Mouse (Mus musculus) spleen, adult 12 weeks (tissue): ENCODE measurements around the gene Tubgcp5.
"Not testable (repeated sequence)": the region's sequence is repeated elsewhere in the genome, so short reads cannot be mapped to it uniquely, and the experiment has no call there.

Experiments
- DNase-seq: peaks from one replicate; pipeline ENCODE4 v3.0.0; 2022; ENCODE audit warnings: low spot score

Tubgcp5 gene

GRCm38 (mm10) chr7:55793952-55794603 lies at the start of gene Tubgcp5:
TSS of gene Tubgcp5 (plus strand) at chr7:55794154.
- peak; percentile 88 for DNase-seq

GRCm38 (mm10) chr7:55744566-55745220 lies 49.3 kb upstream of the Tubgcp5 start:
- no peak for DNase-seq

DNA sequence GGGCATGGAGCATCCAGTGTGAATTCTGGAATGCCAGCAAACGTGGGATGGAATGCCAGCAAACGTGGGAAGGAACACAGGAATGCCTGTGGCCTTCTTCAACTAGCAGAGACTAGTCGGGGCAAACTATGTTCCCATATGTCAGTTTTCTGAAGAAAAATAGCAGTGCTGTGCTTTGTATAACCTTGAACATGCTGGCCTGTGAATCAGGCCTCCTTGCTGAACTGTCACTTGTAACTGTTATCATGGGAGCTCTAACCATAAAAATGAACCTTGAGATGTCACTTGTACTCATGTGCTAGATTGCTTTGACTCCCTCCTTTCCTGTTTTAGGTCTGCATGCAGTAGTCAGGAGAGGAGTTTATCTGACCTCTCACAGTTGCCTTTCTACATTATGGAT lies 43.1 kb upstream of the Tubgcp5 start:
- no peak for DNase-seq

DNA sequence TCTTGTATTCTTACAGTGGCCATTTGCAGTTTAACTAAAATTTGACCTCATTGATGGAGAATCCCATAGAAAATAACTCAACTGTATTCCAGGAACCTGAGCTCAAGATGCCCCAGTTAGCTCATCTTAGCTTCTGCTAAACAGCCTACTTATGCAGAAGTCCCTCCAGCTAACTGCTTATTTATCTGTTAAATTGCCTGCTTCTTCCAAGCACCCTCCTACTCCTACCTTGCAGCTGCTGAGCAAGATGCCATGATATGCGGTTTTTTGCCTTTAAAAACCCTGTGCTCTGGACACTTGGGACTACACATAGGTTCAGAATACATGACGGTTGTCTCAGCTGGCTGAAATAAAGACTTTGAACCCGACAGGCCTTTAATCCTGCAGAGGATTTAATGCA lies 34.6 kb upstream of the Tubgcp5 start:
- DNase-seq, result no peak

GRCm38 (mm10) chr7:55767926-55768325 lies 26.0 kb upstream of the Tubgcp5 start, which contains the start of gene Siglech:
TSS of gene Siglech (plus strand) at chr7:55768178.
- DNase-seq, result no peak

DNA sequence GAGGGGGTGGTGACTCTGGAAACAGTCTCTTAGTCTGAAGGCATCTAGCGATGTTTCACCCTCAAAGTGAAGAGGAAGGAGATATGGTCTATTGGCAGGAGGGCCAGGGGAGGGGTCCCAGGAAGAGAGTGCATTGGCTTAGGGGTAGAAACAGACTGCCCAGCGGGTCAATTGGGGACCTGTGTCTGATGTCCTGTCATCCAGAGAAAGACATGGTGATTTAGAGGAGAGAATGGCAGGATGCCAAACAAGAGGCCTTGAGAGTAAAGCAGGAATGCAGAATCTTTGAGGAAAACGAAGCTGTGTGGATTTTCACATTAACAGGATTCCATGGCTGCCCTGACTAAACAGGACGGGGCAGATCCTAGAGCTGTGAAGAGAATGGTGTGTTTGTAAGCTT lies 13.9 kb upstream of the Tubgcp5 start:
- DNase-seq, result no peak

GRCm38 (mm10) chr7:55782493-55782892 lies 11.5 kb upstream of the Tubgcp5 start:
- DNase-seq, result no peak

- peak; percentile 23 for DNase-seq
These were observed 9.4 kb upstream of the Tubgcp5 start for GRCm38 (mm10) chr7:55784580-55784979.

GRCm38 (mm10) chr7:55790586-55790985 lies 3.4 kb upstream of the Tubgcp5 start:
- not testable (repeated sequence) for DNase-seq

DNA sequence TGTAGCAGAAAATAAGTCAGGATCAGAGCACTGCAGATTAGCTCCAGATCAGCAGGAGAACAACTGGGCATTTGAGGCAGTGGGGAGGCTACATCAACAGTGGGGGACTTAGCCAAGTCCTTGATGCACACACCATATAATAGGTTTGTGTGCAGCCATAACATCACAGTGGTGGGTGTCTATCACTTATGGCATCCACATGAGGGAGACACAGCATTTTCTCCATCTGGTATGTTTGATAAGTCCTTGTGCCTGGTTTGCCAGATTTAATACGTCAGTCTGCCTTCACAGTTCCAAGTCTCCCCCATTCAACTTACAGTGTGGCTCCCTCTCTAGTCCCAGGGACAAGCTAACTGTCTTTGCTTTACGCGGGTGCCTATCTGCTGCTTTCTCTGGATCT lies 1.7 kb upstream of the Tubgcp5 start:
- DNase-seq, result no peak

DNA sequence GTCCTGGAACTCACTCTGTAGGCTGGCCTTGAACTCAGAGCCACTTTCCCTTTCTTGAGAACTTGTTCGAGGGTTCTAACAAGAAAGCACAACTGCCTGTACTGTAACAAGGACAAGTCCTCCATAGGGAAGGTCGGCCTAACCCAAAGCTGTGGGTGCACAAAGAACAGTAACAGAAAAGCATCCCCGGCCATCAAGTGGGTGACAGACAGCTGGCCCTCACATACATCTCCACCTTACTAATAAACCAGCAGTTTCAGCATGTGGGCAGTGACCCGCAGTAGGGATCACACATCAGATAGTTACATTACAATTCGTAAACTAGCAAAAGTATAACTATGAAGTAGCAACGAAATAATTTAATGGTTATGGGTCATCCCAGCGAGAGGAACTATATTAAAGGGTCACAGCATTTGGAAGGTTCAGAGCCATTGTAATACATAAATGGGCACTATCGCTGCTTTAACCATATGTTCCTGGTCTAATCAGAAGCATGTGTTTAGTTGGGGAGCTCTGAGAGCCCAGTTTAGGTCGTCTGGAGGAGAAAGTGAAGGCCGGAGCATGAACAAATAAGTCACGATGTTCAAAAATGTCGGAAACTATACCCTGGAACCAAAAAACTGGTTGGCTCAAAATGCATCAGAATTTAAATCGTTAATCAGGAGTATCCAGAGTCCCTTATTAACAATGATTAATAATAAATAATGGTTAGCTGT lies 560 bp upstream of the Tubgcp5 start:
- DNase-seq, result no peak

DNA sequence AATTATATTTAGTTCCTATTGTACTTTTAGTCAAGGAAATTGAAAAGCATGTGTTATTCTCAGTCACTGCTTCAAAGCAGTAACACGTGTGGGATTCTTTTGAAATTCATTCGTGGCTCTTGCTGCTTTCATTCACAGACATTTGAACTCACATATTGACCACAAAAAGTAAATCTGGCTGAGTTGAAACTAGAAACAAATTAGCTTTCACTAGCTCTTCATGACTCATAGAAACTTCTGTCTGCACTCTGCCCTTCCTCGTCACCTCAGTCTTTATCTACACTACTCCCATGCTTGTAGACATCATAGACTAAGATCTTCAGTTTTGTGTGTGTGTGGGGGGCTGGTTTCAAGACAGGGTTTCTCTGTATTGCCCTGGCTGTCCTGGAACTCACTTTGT lies 6.0 kb downstream of the Tubgcp5 start:
- DNase-seq, result no peak

DNA sequence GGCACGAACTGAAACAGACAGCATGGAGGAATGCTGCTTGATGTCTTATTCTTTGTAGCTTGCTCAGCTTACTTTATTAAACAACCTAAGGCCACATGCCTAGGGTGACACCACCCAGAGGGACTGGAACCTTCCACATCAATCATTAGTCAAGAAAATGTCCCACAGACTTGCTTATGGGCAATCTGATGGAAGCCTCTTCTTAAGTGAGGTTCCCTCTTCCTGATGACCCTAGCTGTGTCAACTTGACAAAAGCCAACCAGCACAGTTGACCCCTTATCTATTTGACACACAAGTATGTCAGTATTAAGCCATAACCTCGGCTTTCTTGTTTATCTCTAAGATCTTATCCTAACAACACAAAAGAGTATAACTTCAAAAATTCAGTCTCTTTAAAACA lies 16.0 kb downstream of the Tubgcp5 start:
- DNase-seq, result no peak

- DNase-seq, result no peak
These were observed 30.5 kb downstream of the Tubgcp5 start for GRCm38 (mm10) chr7:55824468-55824867.

DNA sequence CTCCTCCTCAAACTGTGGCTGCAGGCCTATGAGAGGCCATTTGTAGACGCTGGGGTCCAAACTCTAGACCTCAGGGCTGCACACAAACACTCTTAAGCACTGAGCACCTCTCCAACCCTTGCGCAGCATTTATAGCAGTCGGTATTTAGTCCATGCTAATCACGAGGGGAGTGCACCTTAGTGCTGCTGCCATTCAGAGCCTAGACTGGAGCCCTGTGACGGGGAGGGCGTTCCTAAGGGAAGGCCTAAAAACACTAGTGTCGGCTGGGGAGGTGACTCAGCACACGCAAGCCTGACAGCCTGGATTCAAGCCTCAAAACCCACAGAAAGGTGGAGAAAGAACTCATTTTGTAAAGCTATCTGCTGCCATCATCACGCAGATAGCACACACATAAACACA lies 33.6 kb downstream of the Tubgcp5 start:
- no peak for DNase-seq

- no peak for DNase-seq
These were observed 42.9 kb downstream of the Tubgcp5 start for GRCm38 (mm10) chr7:55836877-55837276.

DNA sequence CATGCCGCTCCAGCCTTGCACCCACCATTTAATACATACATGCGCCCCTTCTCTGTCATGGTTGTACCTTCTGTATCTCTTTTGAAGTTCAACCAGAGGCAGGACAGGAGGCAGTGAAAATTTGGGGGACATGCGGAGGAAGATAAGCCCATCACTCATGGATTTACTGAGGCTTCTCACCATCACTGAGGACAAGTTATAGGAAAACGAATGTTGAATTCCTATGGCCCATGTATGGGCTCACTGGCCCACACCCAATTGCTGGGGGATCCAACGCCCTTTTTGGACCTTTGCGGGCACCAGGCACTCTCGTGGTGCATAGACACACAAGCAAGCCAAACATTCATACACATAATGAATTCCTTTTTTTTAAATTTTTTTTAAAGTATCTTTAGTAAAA lies 47.5 kb downstream of the Tubgcp5 start, which contains the start of gene Cyfip1:
Cyfip1 (plus strand) TSS at position 301 of the 400 bp plus-strand sequence.
- DNase-seq, result no peak

GRCm38 (mm10) chr7:55841977-55842503 lies 48.1 kb downstream of the Tubgcp5 start:
- DNase-seq, result peak; percentile 56

- DNase-seq, result no peak
These were observed 48.7 kb downstream of the Tubgcp5 start for GRCm38 (mm10) chr7:55842504-55843152.

DNA sequence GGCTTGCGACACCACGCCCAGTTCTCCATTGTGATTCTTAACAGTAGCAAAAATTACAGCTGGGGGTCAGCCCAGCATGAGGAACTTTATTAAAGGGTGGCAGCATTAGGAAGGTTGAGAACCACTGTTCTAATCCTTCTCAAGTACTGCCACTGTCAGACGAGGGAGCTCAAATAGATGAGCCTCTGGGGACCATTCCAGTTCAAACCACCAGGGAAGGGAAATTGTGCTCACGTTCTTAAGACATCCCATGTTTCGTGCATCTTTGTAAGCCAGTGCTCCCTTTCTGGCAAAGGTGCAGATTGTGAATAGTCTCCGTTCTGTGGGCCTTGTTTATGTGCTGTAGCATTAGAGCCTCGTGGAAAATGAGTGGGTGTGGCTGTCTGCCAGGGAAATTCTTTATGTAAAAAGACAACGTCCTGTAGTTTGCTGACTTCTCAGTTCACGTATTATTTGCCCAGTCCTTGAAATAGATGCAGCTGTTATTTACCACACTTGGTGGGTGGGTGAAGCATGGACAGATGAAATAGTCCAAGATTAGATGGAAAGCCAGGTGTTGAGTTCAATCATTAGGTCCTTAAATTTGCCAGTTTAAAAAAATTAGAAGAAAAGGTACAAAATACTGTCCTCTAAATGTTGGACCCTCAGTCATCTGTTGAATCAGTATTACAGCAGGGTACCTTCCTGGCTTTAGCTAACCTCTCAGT lies 52.8 kb downstream of the Tubgcp5 start:
- DNase-seq, result no peak

DNA sequence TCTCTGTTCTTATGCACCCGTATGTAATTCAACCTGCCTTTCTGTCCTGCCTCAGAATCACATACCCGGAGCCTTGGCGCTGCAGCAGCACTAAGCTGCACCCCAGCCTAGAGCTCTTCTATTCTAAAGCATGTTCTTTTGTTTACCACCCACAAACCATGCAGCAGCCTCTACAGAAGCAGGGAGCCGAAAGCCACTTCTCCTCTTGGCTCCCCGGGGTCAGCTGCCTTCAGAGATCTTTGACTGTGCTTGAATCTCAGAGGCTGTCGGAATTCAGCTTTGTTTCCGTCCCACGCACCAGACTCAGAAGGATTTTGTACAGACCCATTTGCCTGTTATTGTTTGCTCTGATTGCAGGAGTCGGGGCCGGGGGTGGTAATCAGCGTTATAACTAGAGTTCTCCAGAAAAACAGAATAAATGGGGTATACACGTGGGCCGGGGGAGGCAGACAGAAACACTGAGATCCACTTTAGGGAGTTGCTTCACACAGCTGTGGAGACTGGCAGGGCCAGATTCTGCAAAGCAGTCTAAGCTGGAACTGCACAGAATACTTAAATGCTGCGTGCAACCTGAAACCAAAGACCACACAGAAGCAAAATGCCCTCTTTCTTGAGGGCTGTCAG lies 56.1 kb downstream of the Tubgcp5 start:
- no peak for DNase-seq
